Mouse (Mus musculus) liver, adult 2 months (tissue): Measurements from ENCODE around the gene Rnf168. TPM values are rescaled to one million over a fixed set of nuclear protein-coding genes. Genes with fewer than 3 reads are reported as not detected.
"Not testable (repeated sequence)": the region's sequence is repeated elsewhere in the genome, so short reads cannot be mapped to it uniquely, and the experiment has no call there.

Source experiments
- DNase-seq: peaks from one replicate; pipeline ENCODE4 v3.0.0-alpha.2; 2011; ENCODE audit warnings: low read depth, low spot score; ENCODE audit errors: extremely low read depth
- H3K27ac ChIP-seq: fragments of 200-500 bp; replicated peaks from 2 replicates; pipeline ENCODE4 v1.5.1; 2012; ENCODE audit warnings: low read depth, mild to moderate bottlenecking, control low read depth, inconsistent platforms, low read length; ENCODE audit not compliant: insufficient read depth
- H3K27me3 ChIP-seq: fragments of 200-500 bp; 2 replicates; pipeline ENCODE4 v1.6.1; 2012; ENCODE audit warnings: mild to moderate bottlenecking, moderate library complexity, low read length, inconsistent platforms; ENCODE audit not compliant: control insufficient read depth, insufficient read depth
- H3K36me3 ChIP-seq: fragments of 200-500 bp; 2 replicates; pipeline ENCODE4 v1.6.1; 2012; ENCODE audit warnings: low read length, inconsistent platforms; ENCODE audit not compliant: control insufficient read depth, insufficient read depth
- H3K4me1 ChIP-seq: fragments of 200-500 bp; 2 replicates; pipeline ENCODE4 v1.6.1; 2011; ENCODE audit warnings: low read length; ENCODE audit not compliant: control insufficient read depth, insufficient read depth
- H3K4me3 ChIP-seq: fragments of 200-500 bp; 2 replicates; pipeline ENCODE4 v1.5.1; 2011; ENCODE audit warnings: low read depth, mild to moderate bottlenecking, control low read depth, low read length, moderate library complexity; ENCODE audit not compliant: insufficient read depth
- H3K79me2 ChIP-seq: fragments of 200-500 bp; 2 replicates; pipeline ENCODE4 v1.6.1; 2012; ENCODE audit warnings: inconsistent platforms, mild to moderate bottlenecking, low read length, moderate library complexity; ENCODE audit not compliant: control insufficient read depth, insufficient read depth
- H3K9ac ChIP-seq: fragments of 200-500 bp; 2 replicates; pipeline ENCODE4 v1.6.1; 2012; ENCODE audit warnings: low read depth, mild to moderate bottlenecking, control low read depth, inconsistent platforms, low read length
- CTCF ChIP-seq: fragments of 200-500 bp; IDR thresholded peaks from 2 replicates; pipeline ENCODE4 v1.5.1; 2011; ENCODE audit warnings: low read depth, low read length, control low read depth
- POLR2A ChIP-seq: fragments of 200-500 bp; IDR thresholded peaks from 2 replicates; pipeline ENCODE4 v1.6.1; 2011; ENCODE audit warnings: low read length, control low read depth; ENCODE audit not compliant: insufficient read depth; ENCODE audit errors: extremely low read depth
- WGBS: fragments of 180-500 bp; shearing (Covaris S2); methylation state at CpG from one replicate; pipeline ENCODE4 v1.1.7; 2018; 5-methylcytosine and 5-hydroxymethylcytosine counted together
- polyA plus RNA-seq: library from polyadenylated mRNA; depleted of rRNA; stranded (reverse); fragments of >200 nt; gene quantifications from 2 replicates; pipeline ENCODE4 v1.2.3, GENCODE M21; 2012
- total RNA-seq: library from RNA; depleted of rRNA; stranded (reverse); fragments of >200 nt; gene quantifications from 2 replicates; pipeline ENCODE4 v1.2.3, GENCODE M21; 2014

Gene Rnf168
- total and polyA plus RNA-seq, 2 experiments, result 5.1 to 7.3 TPM

GRCm38 (mm10) chr16:32246351-32246791 is 30.9 kb upstream of the Rnf168 start:
- peak; percentile 29 for DNase-seq
- Histone ChIP-seq H3K4me1 (peaks cover 9% of the 10 kb centered on the region), H3K27ac (peak overlapping the region; percentile 22), H3K36me3 (no peaks in the 10 kb centered on the region), H3K27me3 (no peaks in the 10 kb centered on the region), H3K9ac (peak overlapping the region; percentile 79), H3K4me3 (peak overlapping the region; percentile 85), H3K79me2 (peaks cover 8% of the 10 kb centered on the region; the same call in 1 of the 2 replicates)
- TF ChIP-seq POLR2A (no peak), CTCF (no peak)
- whole genome bisulfite sequencing, result under 1% methylated on average over 32 of the region's 41 CpGs

- H3K27ac ChIP-seq, result peak within 1 kb of the TSS; percentile 82
- H3K9ac ChIP-seq, result peak within 1 kb of the TSS; percentile 86
- H3K27me3 ChIP-seq, result no peaks in the 10 kb centered on the region
- peak; percentile 52; the same call in 1 of the 2 replicates for TF ChIP-seq POLR2A
- no peak for TF ChIP-seq CTCF
- H3K4me3 ChIP-seq, result peak within 1 kb of the TSS; percentile 85
- H3K79me2 ChIP-seq, result peaks cover 8% of the 10 kb centered on the region; the same call in 1 of the 2 replicates
- H3K36me3 ChIP-seq, result no peaks in the 10 kb centered on the region
- H3K4me1 ChIP-seq, result peaks cover 9% of the 10 kb centered on the region
- DNase-seq, result peak; percentile 91
- under 1% methylated on average over 45 of the region's 48 CpGs for WGBS
Measured at GRCm38 (mm10) chr16:32246952-32247370, 30.3 kb upstream of the Rnf168 start, which contains the start of the genes Fbxo45 and Wdr53. Gene Fbxo45 (minus strand): TSS chr16:32247158. Gene Wdr53 (plus strand): TSS chr16:32247227.

- H3K36me3 ChIP-seq, H3K27me3 ChIP-seq, H3K27ac ChIP-seq, H3K4me1 ChIP-seq, H3K9ac ChIP-seq, H3K4me3 ChIP-seq, H3K79me2 ChIP-seq: not testable (repeated sequence)
- WGBS, result 82% methylated on average over 2 of the region's 2 CpGs
- DNase-seq, result peak; percentile 30
Measured at GRCm38 (mm10) chr16:32264225-32264624, 13.0 kb upstream of the Rnf168 start.

GRCm38 (mm10) chr16:32271291-32271690 is 6.0 kb upstream of the Rnf168 start, which contains the start of gene Smco1:
Gene Smco1 (plus strand): TSS chr16:32271468.
- H3K36me3 ChIP-seq, result no peaks in the 10 kb centered on the region
- H3K27me3 ChIP-seq, result no peaks in the 10 kb centered on the region
- TF ChIP-seq CTCF, result no peak
- no peak within 1 kb of the TSS for H3K9ac ChIP-seq
- H3K79me2 ChIP-seq, result no peaks in the 10 kb centered on the region
- 82% methylated on average over 11 of the region's 11 CpGs for WGBS
- H3K27ac ChIP-seq, result no peak within 1 kb of the TSS
- H3K4me3 ChIP-seq, result no peak within 1 kb of the TSS
- no peak for DNase-seq
- H3K4me1 ChIP-seq, result no peaks in the 10 kb centered on the region

- Histone ChIP-seq H3K27ac (no peak overlapping the region), H3K9ac (no peak overlapping the region), H3K4me1 (peaks cover 2% of the 10 kb centered on the region), H3K79me2 (no peaks in the 10 kb centered on the region; the same call in 1 of the 2 replicates), H3K27me3 (no peaks in the 10 kb centered on the region), H3K4me3 (no peak overlapping the region), H3K36me3 (no peaks in the 10 kb centered on the region)
- no peak for TF ChIP-seq POLR2A
- peak; percentile 71 for TF ChIP-seq CTCF
- no peak for DNase-seq
- 66% methylated on average over 9 of the region's 9 CpGs for WGBS
Measured at GRCm38 (mm10) chr16:32273338-32273737, 3.9 kb upstream of the Rnf168 start.

GRCm38 (mm10) chr16:32275041-32275440 is 2.2 kb upstream of the Rnf168 start:
- Histone ChIP-seq H3K27me3 (no peaks in the 10 kb centered on the region), H3K9ac (no peak overlapping the region), H3K4me1 (peaks cover 3% of the 10 kb centered on the region), H3K4me3 (no peak overlapping the region), H3K79me2 (peaks cover 4% of the 10 kb centered on the region; the same call in 1 of the 2 replicates), H3K27ac (no peak overlapping the region), H3K36me3 (no peaks in the 10 kb centered on the region)
- TF ChIP-seq POLR2A, result no peak
- no peak for TF ChIP-seq CTCF
- DNase-seq, result no peak
- WGBS, result 88% methylated on average over 6 of the region's 6 CpGs
